Mouse (Mus musculus) testis, adult 2 months (tissue): ENCODE results near the gene Lgals1.

Experiments
- CTCF ChIP-seq: fragments of 200-500 bp; IDR thresholded peaks from 2 replicates; pipeline ENCODE4 v1.5.1; 2012; ENCODE audit warnings: low read depth, mild to moderate bottlenecking, inconsistent platforms, low read length, moderate library complexity; ENCODE audit not compliant: control insufficient read depth, insufficient read depth, insufficient replicate concordance
- POLR2A ChIP-seq: fragments of 200-500 bp; IDR thresholded peaks from 2 replicates; pipeline ENCODE4 v1.6.1; 2012; ENCODE audit warnings: low read depth, mild to moderate bottlenecking, inconsistent platforms, low read length, moderate library complexity; ENCODE audit not compliant: control insufficient read depth

DNA sequence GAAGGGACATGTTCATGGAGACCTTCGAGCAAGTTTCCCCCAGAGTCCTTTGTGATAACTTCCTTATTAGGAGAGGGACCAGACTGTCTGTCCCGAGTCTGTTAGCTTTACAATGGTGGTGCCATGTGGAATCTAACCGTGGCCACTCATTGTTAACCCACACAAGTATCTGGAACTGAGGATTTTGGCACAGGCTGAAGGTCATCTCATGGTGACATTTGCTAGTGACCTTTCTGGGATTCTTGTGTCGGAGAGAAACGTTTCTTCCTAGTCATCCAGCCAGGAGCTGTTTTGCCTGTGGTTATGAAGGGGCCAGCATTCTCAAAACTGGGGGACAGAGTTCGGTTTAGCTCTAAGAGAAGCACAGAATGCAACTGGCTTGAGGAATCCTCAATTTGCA, 45.1 kb downstream of the Lgals1 start:
- TF ChIP-seq POLR2A (no peak), CTCF (no peak)
